Mouse (Mus musculus): ENCODE measurements around the gene Tekt4. TPM values are rescaled to one million over a fixed set of nuclear protein-coding genes. Genes with fewer than 3 reads are reported as not detected.
A peak's percentile ranks its signal among the peaks of the same experiment; 100 is the strongest.

The Tekt4 gene
- polyA plus RNA-seq, 1 experiment from 2014 or later, result not detected

DNA sequence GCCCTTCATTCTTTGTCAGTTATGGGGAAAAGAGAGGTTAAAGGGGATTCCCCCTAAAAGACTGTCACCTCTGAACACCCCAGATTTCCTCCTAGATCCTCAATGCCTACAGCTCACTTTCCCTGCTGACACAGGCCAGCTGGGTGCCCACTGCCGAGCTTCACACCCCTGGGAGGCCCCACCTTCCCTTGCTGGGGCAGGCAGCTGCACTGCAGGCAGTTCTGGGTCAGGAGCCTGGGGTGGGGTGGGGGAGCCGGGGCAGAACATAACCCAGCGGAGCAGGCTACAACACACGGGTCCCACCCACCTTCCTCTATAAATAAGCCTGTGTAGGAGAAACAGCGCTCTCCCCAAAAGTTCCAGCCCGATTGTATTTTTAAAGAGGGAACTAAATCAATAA, 24.5 kb upstream of the Tekt4 start:
- no peak for ATAC-seq (ENCODE audit: low FRiP score, low TSS enrichment)
- 0 out of 2 replicates have a peak overlapping the region, but pooled peaks have one; percentile 2 for H3K4me2 ChIP-seq (replicated peaks; ENCODE audit: low read depth, low read length)
- 0 out of 2 replicates have a peak overlapping the region, but pooled peaks have one; percentile 43 for H3K27ac ChIP-seq (ENCODE audit: low read length)
- no peak overlapping the region for H3K4me3 ChIP-seq (ENCODE audit: low read length)
- H3K4me1 ChIP-seq (ENCODE audit: insufficient read depth, low read length), result peaks cover 82% of the 10 kb centered on the region
- peak overlapping the region; percentile 41; the same call in 1 of the 2 replicates for H3K9ac ChIP-seq (replicated peaks; ENCODE audit: low read length)
- no peaks in the 10 kb centered on the region for H3K36me3 ChIP-seq (ENCODE audit: insufficient read depth, low read length)
- WGBS, result 11% methylated on average over 6 of the region's 6 CpGs
- H3K9me3 ChIP-seq (ENCODE audit: low read length), result no peaks in the 10 kb centered on the region
- peaks cover 5% of the 10 kb centered on the region for H3K27me3 ChIP-seq (ENCODE audit: insufficient read depth, low read length)

- Histone ChIP-seq H3K4me2 (replicated peaks; ENCODE audit: low read depth, low read length) (no peak overlapping the region), H3K36me3 (ENCODE audit: insufficient read depth, low read length) (no peaks in the 10 kb centered on the region), H3K9ac (replicated peaks; ENCODE audit: low read length) (no peak overlapping the region), H3K9me3 (ENCODE audit: low read length) (no peaks in the 10 kb centered on the region), H3K4me3 (ENCODE audit: low read length) (no peak overlapping the region), H3K4me1 (ENCODE audit: insufficient read depth, low read length) (peaks cover 82% of the 10 kb centered on the region), H3K27ac (ENCODE audit: low read length) (no peak overlapping the region), H3K27me3 (ENCODE audit: insufficient read depth, low read length) (peaks cover 7% of the 10 kb centered on the region)
- no peak for ATAC-seq (ENCODE audit: low FRiP score, low TSS enrichment)
- WGBS, result 30% methylated on average over 8 of the region's 8 CpGs
Observed at GRCm38 (mm10) chr17:25430534-25430933, 23.9 kb upstream of the Tekt4 start.

DNA sequence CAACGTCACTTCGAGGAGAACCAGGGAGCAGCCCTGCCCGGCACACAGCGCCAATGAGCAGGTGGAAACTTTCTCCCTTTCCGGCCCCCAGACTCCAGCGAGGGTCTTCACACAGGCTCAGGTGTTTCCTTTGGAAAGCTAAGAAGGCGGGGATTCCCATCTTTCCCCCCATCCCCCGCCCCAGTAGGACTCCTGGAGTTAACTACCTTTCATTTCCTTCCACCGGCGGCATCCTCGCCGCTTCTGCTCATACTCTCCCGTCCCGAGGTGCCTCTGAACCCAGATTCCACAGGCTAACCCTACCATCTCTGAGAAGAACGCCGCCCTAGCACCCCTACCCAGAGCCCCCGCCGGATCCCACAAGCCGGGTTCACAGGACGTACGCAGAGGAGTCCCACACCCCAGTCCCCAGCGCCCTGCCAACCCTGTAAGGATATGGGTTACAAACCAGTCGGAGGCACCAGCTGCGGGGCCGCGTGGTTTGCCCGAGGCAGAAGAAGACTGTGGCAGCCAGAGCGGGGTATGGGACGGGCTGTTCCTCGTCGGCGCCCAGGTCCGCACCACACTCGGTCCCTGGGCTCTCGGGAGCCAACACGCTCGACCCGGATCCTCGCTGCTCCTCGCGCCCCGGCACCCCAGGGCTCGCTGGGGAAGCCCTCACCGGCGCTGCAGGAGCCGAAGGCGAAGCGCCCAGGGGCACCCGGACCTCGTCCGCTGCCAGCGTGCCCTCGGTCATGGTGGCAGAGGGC, 21.8 kb upstream of the Tekt4 start:
- ATAC-seq (ENCODE audit: low FRiP score, low TSS enrichment), result no peak
- Histone ChIP-seq H3K9me3 (ENCODE audit: low read length) (no peaks in the 10 kb centered on the region), H3K36me3 (ENCODE audit: insufficient read depth, low read length) (no peaks in the 10 kb centered on the region), H3K4me1 (ENCODE audit: insufficient read depth, low read length) (peaks cover 62% of the 10 kb centered on the region), H3K4me2 (replicated peaks; ENCODE audit: low read depth, low read length) (peak overlapping the region; percentile 98), H3K27ac (ENCODE audit: low read length) (no peak overlapping the region), H3K9ac (replicated peaks; ENCODE audit: low read length) (peak overlapping the region; percentile 78), H3K4me3 (ENCODE audit: low read length) (peak overlapping the region; percentile 73), H3K27me3 (ENCODE audit: insufficient read depth, low read length) (peaks cover 9% of the 10 kb centered on the region)
- WGBS, result under 1% methylated on average over 53 of the region's 53 CpGs

DNA sequence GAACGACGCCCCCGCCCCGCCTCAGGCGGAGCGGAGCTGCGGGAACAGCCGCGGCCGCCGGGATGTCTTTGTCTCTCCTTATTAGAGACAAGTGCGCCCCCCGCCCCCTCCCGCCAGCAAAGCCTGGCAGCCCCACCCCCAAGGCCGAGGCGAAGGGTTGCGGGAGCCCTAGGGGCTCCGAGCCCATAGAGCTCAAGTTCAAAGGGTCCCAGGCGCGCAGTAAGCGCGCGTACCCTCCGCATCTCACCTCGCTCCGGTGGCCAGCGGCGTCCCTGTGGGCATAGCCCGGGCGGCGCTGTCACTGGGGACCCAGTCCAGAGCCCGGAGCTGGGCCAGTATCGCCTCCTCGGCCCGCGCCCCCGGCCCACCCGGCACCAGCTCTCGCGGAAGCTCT, 21.2 kb upstream of the Tekt4 start:
- Histone ChIP-seq H3K4me1 (ENCODE audit: insufficient read depth, low read length) (peaks cover 58% of the 10 kb centered on the region), H3K9ac (replicated peaks; ENCODE audit: low read length) (peak overlapping the region; percentile 78), H3K9me3 (ENCODE audit: low read length) (no peaks in the 10 kb centered on the region), H3K27me3 (ENCODE audit: insufficient read depth, low read length) (peaks cover 9% of the 10 kb centered on the region), H3K27ac (ENCODE audit: low read length) (peak overlapping the region; percentile 41; the same call in 1 of the 2 replicates), H3K36me3 (ENCODE audit: insufficient read depth, low read length) (no peaks in the 10 kb centered on the region), H3K4me3 (ENCODE audit: low read length) (peak overlapping the region; percentile 73), H3K4me2 (replicated peaks; ENCODE audit: low read depth, low read length) (peak overlapping the region; percentile 98)
- WGBS, result under 1% methylated on average over 40 of the region's 40 CpGs
- peak; percentile 44 for ATAC-seq (ENCODE audit: low FRiP score, low TSS enrichment)

DNA sequence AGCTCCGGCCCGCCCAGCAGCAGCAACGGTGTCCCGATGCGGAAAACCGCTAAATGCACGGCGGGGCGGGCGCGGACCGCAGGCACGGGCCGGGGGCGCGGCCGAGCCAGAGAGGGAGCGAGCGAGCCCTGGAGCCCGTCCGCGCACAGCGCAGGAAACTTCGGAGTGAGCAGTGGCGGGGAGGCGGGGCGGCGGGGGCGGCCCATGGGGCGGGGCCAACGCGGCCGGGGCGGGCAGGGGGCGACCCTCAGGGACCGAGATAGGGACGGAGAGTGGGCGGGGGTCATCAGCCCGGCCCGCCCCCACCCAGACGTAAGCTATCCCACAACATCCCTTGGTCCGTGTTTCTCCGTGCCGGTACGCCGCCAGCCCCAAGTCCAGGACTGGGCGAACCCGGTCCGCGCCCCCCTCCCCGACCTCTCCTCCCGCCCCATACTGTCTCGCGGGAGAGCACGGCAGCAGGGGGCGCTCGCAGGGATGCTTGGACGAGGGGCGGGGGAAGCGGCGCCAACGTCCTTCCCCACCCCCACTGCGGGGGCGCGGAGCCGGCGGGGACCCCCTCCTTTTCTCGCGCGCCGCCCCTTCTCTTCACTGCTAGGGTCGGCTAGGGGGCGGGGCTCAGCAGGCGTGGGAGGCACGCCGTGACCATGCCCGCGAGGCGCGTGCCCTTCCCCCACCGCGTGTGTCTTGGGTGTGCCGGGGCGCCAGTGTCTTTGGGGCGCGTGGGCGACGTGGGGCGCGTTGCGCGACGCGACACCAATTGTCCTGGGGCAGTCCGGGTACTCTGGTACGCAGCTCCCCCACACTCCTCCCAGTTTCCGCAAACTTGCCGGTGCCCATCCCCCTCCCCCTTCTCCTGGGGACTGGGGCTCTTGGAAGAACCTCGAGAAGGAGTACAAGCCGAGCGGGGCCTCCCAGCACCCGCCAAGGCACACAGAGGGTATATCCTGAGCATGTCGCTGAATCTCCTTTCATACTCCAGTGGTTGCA, 20.5 kb upstream of the Tekt4 start, which contains the start of gene Cacna1h:
Gene Cacna1h (minus strand): TSS at position 167 of the 990 bp plus-strand sequence.
- Histone ChIP-seq H3K4me3 (ENCODE audit: low read length) (peak within 1 kb of the TSS; percentile 73), H3K9ac (replicated peaks; ENCODE audit: low read length) (peak within 1 kb of the TSS; percentile 78), H3K27ac (ENCODE audit: low read length) (peak within 1 kb of the TSS; percentile 87), H3K27me3 (ENCODE audit: insufficient read depth, low read length) (peaks cover 9% of the 10 kb centered on the region), H3K4me1 (ENCODE audit: insufficient read depth, low read length) (peaks cover 56% of the 10 kb centered on the region), H3K9me3 (ENCODE audit: low read length) (no peaks in the 10 kb centered on the region), H3K4me2 (replicated peaks; ENCODE audit: low read depth, low read length) (peak within 1 kb of the TSS; percentile 98), H3K36me3 (ENCODE audit: insufficient read depth, low read length) (no peaks in the 10 kb centered on the region)
- under 1% methylated on average over 54 of the region's 103 CpGs for WGBS
- ATAC-seq (ENCODE audit: low FRiP score, low TSS enrichment), result peak; percentile 87

DNA sequence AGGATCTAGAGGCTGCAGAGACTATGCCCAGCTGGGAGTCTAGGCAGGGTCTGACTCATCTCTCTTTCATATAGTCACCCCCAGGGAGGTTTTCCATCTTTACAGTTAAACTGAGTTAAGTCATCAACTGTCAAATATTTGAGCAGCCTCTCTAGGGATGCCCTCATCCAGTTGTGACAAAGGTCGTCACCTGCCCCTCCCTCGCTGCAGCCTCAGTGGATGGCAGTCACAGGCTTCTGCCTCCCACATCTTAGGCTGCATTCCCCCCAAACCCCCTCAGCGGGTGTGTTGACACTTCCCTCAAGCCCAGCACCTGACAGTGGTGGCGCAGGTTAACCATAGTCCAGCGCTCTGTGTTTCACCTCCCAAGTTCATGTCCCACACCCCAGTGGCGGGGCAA, 13.0 kb upstream of the Tekt4 start:
- H3K4me1 ChIP-seq (ENCODE audit: insufficient read depth, low read length), result no peaks in the 10 kb centered on the region
- H3K27me3 ChIP-seq (ENCODE audit: insufficient read depth, low read length), result no peaks in the 10 kb centered on the region
- H3K9ac ChIP-seq (replicated peaks; ENCODE audit: low read length), result no peak overlapping the region
- ATAC-seq (ENCODE audit: low FRiP score, low TSS enrichment), result no peak
- no peak overlapping the region for H3K4me2 ChIP-seq (replicated peaks; ENCODE audit: low read depth, low read length)
- no peak overlapping the region for H3K27ac ChIP-seq (ENCODE audit: low read length)
- no peaks in the 10 kb centered on the region for H3K36me3 ChIP-seq (ENCODE audit: insufficient read depth, low read length)
- H3K4me3 ChIP-seq (ENCODE audit: low read length), result no peak overlapping the region
- WGBS, result 81% methylated on average over 6 of the region's 6 CpGs
- no peaks in the 10 kb centered on the region for H3K9me3 ChIP-seq (ENCODE audit: low read length)

DNA sequence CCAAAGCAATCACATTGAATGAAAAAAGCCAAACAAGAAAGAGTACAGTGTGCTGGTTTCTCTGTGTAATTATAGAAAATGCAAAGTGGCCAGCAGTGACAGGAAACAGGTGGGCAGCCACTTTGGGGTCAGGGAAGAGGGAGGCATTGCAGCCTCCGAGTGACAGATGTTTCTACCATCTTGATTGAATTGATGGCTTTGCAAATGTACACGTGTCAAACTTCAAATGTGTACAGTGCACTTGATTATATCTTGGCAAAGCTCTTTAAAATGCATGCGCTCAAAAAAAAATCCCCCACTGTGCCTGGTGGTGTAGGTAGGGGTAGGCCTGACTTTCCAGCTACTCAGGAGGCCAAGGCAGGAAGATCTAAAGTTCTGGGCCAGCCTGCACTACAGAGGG, 11.5 kb upstream of the Tekt4 start:
- Histone ChIP-seq H3K27ac (ENCODE audit: low read length) (no peak overlapping the region), H3K9me3 (ENCODE audit: low read length) (no peaks in the 10 kb centered on the region), H3K4me3 (ENCODE audit: low read length) (no peak overlapping the region), H3K27me3 (ENCODE audit: insufficient read depth, low read length) (no peaks in the 10 kb centered on the region), H3K36me3 (ENCODE audit: insufficient read depth, low read length) (no peaks in the 10 kb centered on the region), H3K4me1 (ENCODE audit: insufficient read depth, low read length) (no peaks in the 10 kb centered on the region), H3K9ac (replicated peaks; ENCODE audit: low read length) (no peak overlapping the region), H3K4me2 (replicated peaks; ENCODE audit: low read depth, low read length) (no peak overlapping the region)
- WGBS, result 64% methylated on average over 3 of the region's 3 CpGs
- no peak for ATAC-seq (ENCODE audit: low FRiP score, low TSS enrichment)

DNA sequence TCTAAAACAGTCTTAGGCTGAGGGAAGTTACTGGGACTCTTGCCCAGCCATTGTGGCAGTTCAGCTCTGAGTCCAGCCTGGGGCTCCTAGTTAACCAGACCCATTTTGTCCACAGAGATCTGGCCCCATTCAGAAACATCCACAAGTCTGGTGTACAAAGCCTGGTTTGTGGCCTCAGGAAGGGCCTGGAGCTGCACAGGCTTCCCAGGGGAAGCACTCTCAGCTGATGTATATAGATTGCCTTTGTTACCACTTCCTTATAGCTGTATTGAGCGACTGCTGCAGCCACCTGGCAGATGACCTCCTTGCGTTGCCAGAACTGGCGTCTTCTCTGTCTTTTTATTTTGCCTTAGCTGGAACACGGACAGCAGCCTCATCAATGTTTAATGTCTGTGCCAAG, 9.3 kb upstream of the Tekt4 start:
- ATAC-seq (ENCODE audit: low FRiP score, low TSS enrichment), result no peak
- H3K4me3 ChIP-seq (ENCODE audit: low read length), result no peak overlapping the region
- WGBS, result 42% methylated on average over 4 of the region's 4 CpGs

DNA sequence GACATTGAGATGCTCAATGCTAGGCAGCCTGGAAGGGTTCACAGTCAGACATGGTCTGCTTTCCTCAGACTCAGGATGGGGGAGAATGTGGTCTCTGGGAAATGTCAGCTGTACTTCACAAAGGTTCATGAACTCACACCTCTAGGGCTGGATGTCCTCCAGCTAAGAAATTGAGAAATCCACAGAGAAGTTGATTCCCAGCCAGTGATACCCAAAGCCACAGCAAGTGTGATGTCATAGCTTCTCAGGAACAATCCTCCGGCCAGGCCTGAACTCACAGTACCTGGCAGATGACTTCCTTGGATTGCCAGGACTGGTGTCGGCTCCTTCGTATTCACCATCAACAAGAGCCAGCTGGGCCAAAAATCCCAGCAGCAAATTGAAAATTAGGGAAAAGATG, 8.6 kb upstream of the Tekt4 start:
- 0 out of 2 replicates have a peak, but pooled peaks cover 4% of the 10 kb centered on the region for H3K4me1 ChIP-seq (ENCODE audit: insufficient read depth, low read length)

More for the DNA sequence above, 9.3 kb upstream of the Tekt4 start:
- Histone ChIP-seq H3K27me3 (ENCODE audit: insufficient read depth, low read length) (no peaks in the 10 kb centered on the region), H3K9ac (replicated peaks; ENCODE audit: low read length) (no peak overlapping the region), H3K36me3 (ENCODE audit: insufficient read depth, low read length) (no peaks in the 10 kb centered on the region), H3K4me1 (ENCODE audit: insufficient read depth, low read length) (0 out of 2 replicates have a peak, but pooled peaks cover 4% of the 10 kb centered on the region), H3K4me2 (replicated peaks; ENCODE audit: low read depth, low read length) (no peak overlapping the region), H3K9me3 (ENCODE audit: low read length) (no peaks in the 10 kb centered on the region), H3K27ac (ENCODE audit: low read length) (no peak overlapping the region)

More for the DNA sequence above, 8.6 kb upstream of the Tekt4 start:
- Histone ChIP-seq H3K9ac (replicated peaks; ENCODE audit: low read length) (no peak overlapping the region), H3K4me2 (replicated peaks; ENCODE audit: low read depth, low read length) (no peak overlapping the region), H3K36me3 (ENCODE audit: insufficient read depth, low read length) (no peaks in the 10 kb centered on the region), H3K4me3 (ENCODE audit: low read length) (no peak overlapping the region), H3K9me3 (ENCODE audit: low read length) (no peaks in the 10 kb centered on the region), H3K27me3 (ENCODE audit: insufficient read depth, low read length) (no peaks in the 10 kb centered on the region), H3K27ac (ENCODE audit: low read length) (no peak overlapping the region)
- 94% methylated on average over 3 of the region's 3 CpGs for WGBS
- ATAC-seq (ENCODE audit: low FRiP score, low TSS enrichment), result no peak

Measured in kidney, embryonic 16.5 days (tissue).